Mouse (Mus musculus) liver, postnatal 0 days (tissue): ENCODE measurements around the gene Fryl.

ENCODE experiments used
- CTCF ChIP-seq: sonication (generic); IDR thresholded peaks from 2 replicates; pipeline ENCODE4 v1.5.1; 2016; ENCODE audit warnings: antibody characterized with exemption, low read depth
- EP300 ChIP-seq: IDR thresholded peaks from 2 replicates; pipeline ENCODE4 v1.6.1; 2016; ENCODE audit warnings: antibody characterized with exemption, low read depth, mild to moderate bottlenecking

- TF ChIP-seq EP300 (no peak), CTCF (peak; percentile 88)
Measured at GRCm38 (mm10) chr5:72984091-72984490, 272.3 kb downstream of the Fryl start.
